In genomic region chr11:70459601-70460101, GRCm38 (mm10) we compare ENCODE assay signal across 8 mouse cellular contexts. TPM values are rescaled to one million over a fixed set of nuclear protein-coding genes. Genes with fewer than 3 reads are reported as not detected.
DNase-seq lines count a peak whose midpoint lies in the region; ATAC-seq and TF ChIP-seq lines count a peak whose summit lies in the region.

Gene Cxcl16, minus strand, starts transcription at chr11:70459984.

- 3% methylated on average over 30 of the region's 30 CpGs for WGBS in heart, adult 2 months
- 3% methylated on average over 30 of the region's 30 CpGs for WGBS in lung, embryonic 15.5 days
- WGBS in olfactory bulb, adult 2 months, result 8% methylated on average over 30 of the region's 30 CpGs

- TF ChIP-seq EP300 in heart, adult 2 months (IDR thresholded peaks at IDR 0.05; ENCODE audit: insufficient read depth, low read depth, low read length), result no peak

- H3K4me3 ChIP-seq in heart, adult 2 months, result peak within 1 kb of the TSS; percentile 67
- peak within 1 kb of the TSS; percentile 67 for H3K4me3 ChIP-seq in lung, embryonic 15.5 days
- peak within 1 kb of the TSS; percentile 48 for H3K4me3 ChIP-seq in olfactory bulb, adult 2 months (ENCODE audit: insufficient read depth, low read depth, low read length)

- peak; percentile 46; the same call in 1 of the 2 replicates for TF ChIP-seq POLR2A in heart, adult 2 months (IDR thresholded peaks at IDR 0.05; ENCODE audit: insufficient read depth, low read depth, low read length)
- TF ChIP-seq POLR2A in olfactory bulb, adult 2 months (IDR thresholded peaks at IDR 0.05; ENCODE audit: insufficient read depth, low read depth, low read length), result no peak

- H3K4me2 ChIP-seq in lung, embryonic 15.5 days, result peak within 1 kb of the TSS; percentile 95

- ATAC-seq in Patski, result no peak
- ATAC-seq in lung, embryonic 15.5 days (ENCODE audit: borderline replicate concordance, extremely low read depth, low FRiP score, low TSS enrichment), result peak; percentile 60

- H3K79me2 ChIP-seq in heart, adult 2 months (replicated peaks; ENCODE audit: control insufficient read depth, insufficient read depth, low read length), result no peaks in the 10 kb centered on the region

- no peak for TF ChIP-seq CTCF in Patski (IDR thresholded peaks at IDR 0.05)
- no peak for TF ChIP-seq CTCF in heart, adult 2 months (IDR thresholded peaks at IDR 0.05)
- no peak for TF ChIP-seq CTCF in olfactory bulb, adult 2 months (IDR thresholded peaks at IDR 0.05; ENCODE audit: insufficient read depth, low read depth, low read length)

- H3K4me1 ChIP-seq in heart, adult 2 months (ENCODE audit: control insufficient read depth, insufficient read depth, low read length), result peaks cover 4% of the 10 kb centered on the region
- peaks cover 8% of the 10 kb centered on the region for H3K4me1 ChIP-seq in lung, embryonic 15.5 days
- H3K4me1 ChIP-seq in olfactory bulb, adult 2 months (ENCODE audit: control insufficient read depth, insufficient read depth, low read length), result peaks cover 8% of the 10 kb centered on the region

- in situ Hi-C loops in Patski (cut with MboI; ENCODE audit: low pct_unique_long_range_greater_than_20kb), result no loop called here

- no peaks in the 10 kb centered on the region for H3K36me3 ChIP-seq in heart, adult 2 months (ENCODE audit: control insufficient read depth, insufficient read depth, low read length)
- H3K36me3 ChIP-seq in lung, embryonic 15.5 days, result no peaks in the 10 kb centered on the region

- H3K9me3 ChIP-seq in lung, embryonic 15.5 days, result no peaks in the 10 kb centered on the region

- POLR2A ChIA-PET in Patski (lab: Charles Lee), result no interaction called here

- peak within 1 kb of the TSS; percentile 79 for H3K9ac ChIP-seq in heart, adult 2 months (ENCODE audit: low read depth, low read length)
- peak within 1 kb of the TSS; percentile 65 for H3K9ac ChIP-seq in lung, embryonic 15.5 days

- H3K27me3 ChIP-seq in Patski, result no peaks in the 10 kb centered on the region
- no peaks in the 10 kb centered on the region for H3K27me3 ChIP-seq in heart, adult 2 months (ENCODE audit: control insufficient read depth, insufficient read depth, low read length)
- peaks cover 20% of the 10 kb centered on the region; the same call in 1 of the 2 replicates for H3K27me3 ChIP-seq in lung, embryonic 15.5 days

- CTCF ChIA-PET in Patski (lab: Charles Lee), result interaction anchor here (1.5 kb wide), 1 partner anchor 33 kb away, joined by 4 read pairs; no protein-coding TSS in a partner anchor

- peak within 1 kb of the TSS; percentile 84 for H3K27ac ChIP-seq in heart, adult 2 months
- H3K27ac ChIP-seq in lung, embryonic 15.5 days, result no peak within 1 kb of the TSS
- H3K27ac ChIP-seq in olfactory bulb, adult 2 months (ENCODE audit: insufficient read depth, low read depth, low read length), result no peak within 1 kb of the TSS

- intact Hi-C loops in heart, adult 2 months (cut with DNase I), result loop anchor here (10.0 kb wide), 1 partner anchor 145 kb away; no protein-coding TSS in a partner anchor

- no peak for DNase-seq in Patski (ENCODE audit: low read depth, low spot score)
- DNase-seq in embryo, embryonic 10 days (ENCODE audit: low spot score), result peak; percentile 11
- DNase-seq in heart, adult 2 months, result peak; percentile 83
- peak; percentile 74 for DNase-seq in kidney, adult 18-20 months
- no peak for DNase-seq in thymus, postnatal 14 days
- no peak for DNase-seq in cerebellum, adult 9-10 months

RNA-seq across cellular contexts. Expression of gene Cxcl16, which starts in this region (rescaled TPM):
- 32.7 TPM for polyA plus RNA-seq in Patski (2021)
- total RNA-seq in heart, adult 2 months (2021), result 1 to 10 TPM; 7.9 to 8.8 TPM
- 17.6 and 20.6 TPM in 2 replicates for polyA plus RNA-seq in heart, adult 2 months (2012; rRNA removed)
- polyA plus RNA-seq in lung, embryonic 15.5 days (2015; fragmentation: Nextera tagmentation; extraction: Ambion mirVana), result 6.3 and 7.3 TPM in 2 replicates
- not detected in 2 replicates for polyA plus RNA-seq in olfactory bulb, adult 2 months (2012; ENCODE audit: insufficient read depth, insufficient read length, low replicate concordance, missing spikeins)

Comparison
In these comparisons a context has a peak if more than half of its experiments do, and no peak if none do; other contexts are left out.
1. DNase-seq: peak in embryo, embryonic 10 days (single experiment), heart, adult 2 months (2 of 2) and kidney, adult 18-20 months (single experiment); none in Patski (single experiment), thymus, postnatal 14 days (single experiment) and cerebellum, adult 9-10 months (single experiment).
2. Peak in every context shown above with its lines, with median percentiles within 50 percentile points of each other: H3K4me3 ChIP-seq.